Mouse (Mus musculus) midbrain, embryonic 11.5 days (tissue): ENCODE data around the gene Ablim1. TPM values are rescaled to one million over a fixed set of nuclear protein-coding genes. Genes with fewer than 3 reads are reported as not detected.
A peak's percentile ranks its signal among the peaks of the same experiment; 100 is the strongest.

ENCODE experiments used
- ATAC-seq: fragments of 200-750 bp; cut with Nextera tagmentation; 2 replicates; pipeline ENCODE4 v1.8.0; 2017; ENCODE audit warnings: moderate TSS enrichment, moderate library complexity; ENCODE audit not compliant: low FRiP score
- DNase-seq: peaks from one replicate; pipeline ENCODE4 v3.0.0; 2015; ENCODE audit warnings: low spot score; ENCODE audit errors: missing footprints
- H3K27ac ChIP-seq: fragments of 300-500 bp; sonication (generic); 2 replicates; pipeline ENCODE4 v1.5.1; 2014; ENCODE audit warnings: low read depth, low read length
- H3K27me3 ChIP-seq: fragments of 300-500 bp; sonication (generic); 2 replicates; pipeline ENCODE4 v1.6.1; 2014; ENCODE audit warnings: mild to moderate bottlenecking, low read length, moderate library complexity, mixed read lengths; ENCODE audit not compliant: control insufficient read depth, insufficient read depth
- H3K36me3 ChIP-seq: fragments of 300-500 bp; sonication (generic); 2 replicates; pipeline ENCODE4 v1.6.1; 2014; ENCODE audit warnings: mild to moderate bottlenecking, low read length, moderate library complexity, mixed read lengths; ENCODE audit not compliant: control insufficient read depth, insufficient read depth
- H3K4me1 ChIP-seq: fragments of 300-500 bp; sonication (generic); 2 replicates; pipeline ENCODE4 v1.6.1; 2014; ENCODE audit warnings: low read length; ENCODE audit not compliant: control insufficient read depth, insufficient read depth
- H3K4me2 ChIP-seq: fragments of 300-500 bp; sonication (generic); 2 replicates; pipeline ENCODE4 v1.6.1; 2014; ENCODE audit warnings: mild to moderate bottlenecking, moderate library complexity
- H3K4me3 ChIP-seq: fragments of 300-500 bp; sonication (generic); 2 replicates; pipeline ENCODE4 v1.5.1; 2014; ENCODE audit warnings: low read depth, low read length
- H3K9ac ChIP-seq: fragments of 300-500 bp; sonication (generic); 2 replicates; pipeline ENCODE4 v1.6.1; 2014; ENCODE audit warnings: low read length
- H3K9me3 ChIP-seq: fragments of 300-500 bp; sonication (generic); 2 replicates; pipeline ENCODE4 v1.6.1; 2016; ENCODE audit warnings: low read length; ENCODE audit not compliant: control insufficient read depth
- WGBS: fragments of 180-500 bp; shearing (Covaris S2); extraction: QIAGEN DNeasy Blood & Tissue Kit; methylation state at CpG from one replicate; pipeline ENCODE4 v1.1.7; 2014; 5-methylcytosine and 5-hydroxymethylcytosine counted together
- polyA plus RNA-seq: library from polyadenylated mRNA; unstranded; fragments of >200 nt; fragmentation: Nextera tagmentation; extraction: Ambion mirVana; gene quantifications from 2 replicates; pipeline ENCODE4 v1.2.1, GENCODE M21; 2014

The Ablim1 gene
- polyA plus RNA-seq, 1 experiment from 2014 or later = 18.3 TPM

GRCm38 (mm10) chr19:57161978-57162727, 152.6 kb downstream of the Ablim1 start:
- no peak for ATAC-seq
- no peak for DNase-seq

DNA sequence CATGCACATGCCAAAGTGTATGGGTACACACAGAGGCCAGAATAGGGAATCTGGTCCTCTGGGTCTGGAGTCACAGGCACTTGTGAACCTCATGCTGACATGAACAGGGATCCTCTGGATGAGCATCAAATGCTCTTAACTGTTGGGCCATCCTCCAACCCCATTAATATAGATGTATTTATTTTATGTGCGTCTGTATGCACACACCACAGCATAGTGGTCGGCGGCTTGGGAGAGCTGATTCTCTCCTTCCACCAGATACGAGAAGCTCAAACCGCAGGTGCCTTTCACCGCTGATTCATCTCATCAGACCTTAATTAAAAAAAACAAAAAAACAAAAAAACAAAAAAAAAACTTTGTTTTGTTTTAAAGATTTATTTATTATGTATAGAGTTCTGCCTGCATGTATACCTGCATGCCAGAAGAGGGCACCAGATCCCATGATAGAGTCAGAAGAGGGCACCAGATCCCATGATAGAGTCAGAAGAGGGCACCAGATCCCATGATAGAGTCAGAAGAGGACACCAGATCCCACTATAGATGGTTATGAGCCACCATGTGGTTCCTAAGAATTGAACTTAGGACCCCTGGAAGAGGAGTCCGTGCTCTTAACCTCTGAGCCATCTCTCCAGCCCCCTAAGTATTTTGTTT, 153.6 kb downstream of the Ablim1 start:
- Histone ChIP-seq H3K9me3 (no peaks in the 10 kb centered on the region), H3K9ac (no peak overlapping the region), H3K4me2 (no peak overlapping the region), H3K27ac (no peak overlapping the region), H3K4me3 (no peak overlapping the region), H3K36me3 (no peaks in the 10 kb centered on the region), H3K4me1 (no peaks in the 10 kb centered on the region), H3K27me3 (no peaks in the 10 kb centered on the region)
- ATAC-seq = no peak
- WGBS = 70% methylated on average over 7 of the region's 7 CpGs
- peak; percentile 81 for DNase-seq

More at GRCm38 (mm10) chr19:57161978-57162727, 152.6 kb downstream of the Ablim1 start:
- H3K4me2 ChIP-seq = no peak overlapping the region
- H3K4me3 ChIP-seq = no peak overlapping the region
- H3K36me3 ChIP-seq = no peaks in the 10 kb centered on the region
- H3K27me3 ChIP-seq = no peaks in the 10 kb centered on the region
- 85% methylated on average over 11 of the region's 11 CpGs for WGBS
- no peak overlapping the region for H3K27ac ChIP-seq
- H3K9me3 ChIP-seq = no peaks in the 10 kb centered on the region
- no peaks in the 10 kb centered on the region for H3K4me1 ChIP-seq
- H3K9ac ChIP-seq = no peak overlapping the region

- H3K9me3 ChIP-seq = no peaks in the 10 kb centered on the region
- WGBS = 86% methylated on average over 20 of the region's 20 CpGs
- DNase-seq (no peak), ATAC-seq (no peak)
- no peaks in the 10 kb centered on the region for H3K27me3 ChIP-seq
- no peaks in the 10 kb centered on the region for H3K4me1 ChIP-seq
- H3K9ac ChIP-seq = no peak overlapping the region
- no peak overlapping the region for H3K4me2 ChIP-seq
- no peaks in the 10 kb centered on the region for H3K36me3 ChIP-seq
- no peak overlapping the region for H3K27ac ChIP-seq
- H3K4me3 ChIP-seq = no peak overlapping the region
Measured at GRCm38 (mm10) chr19:57157731-57158343, 156.9 kb downstream of the Ablim1 start.

- 87% methylated on average over 14 of the region's 14 CpGs for WGBS
- DNase-seq (no peak), ATAC-seq (no peak)
- H3K4me2 ChIP-seq = no peak overlapping the region
- H3K4me1 ChIP-seq = no peaks in the 10 kb centered on the region
- H3K27ac ChIP-seq = no peak overlapping the region
- H3K36me3 ChIP-seq = no peaks in the 10 kb centered on the region
- no peaks in the 10 kb centered on the region for H3K9me3 ChIP-seq
- no peak overlapping the region for H3K9ac ChIP-seq
- no peaks in the 10 kb centered on the region for H3K27me3 ChIP-seq
- H3K4me3 ChIP-seq = no peak overlapping the region
Measured at GRCm38 (mm10) chr19:57155121-57155884, 159.4 kb downstream of the Ablim1 start.

DNA sequence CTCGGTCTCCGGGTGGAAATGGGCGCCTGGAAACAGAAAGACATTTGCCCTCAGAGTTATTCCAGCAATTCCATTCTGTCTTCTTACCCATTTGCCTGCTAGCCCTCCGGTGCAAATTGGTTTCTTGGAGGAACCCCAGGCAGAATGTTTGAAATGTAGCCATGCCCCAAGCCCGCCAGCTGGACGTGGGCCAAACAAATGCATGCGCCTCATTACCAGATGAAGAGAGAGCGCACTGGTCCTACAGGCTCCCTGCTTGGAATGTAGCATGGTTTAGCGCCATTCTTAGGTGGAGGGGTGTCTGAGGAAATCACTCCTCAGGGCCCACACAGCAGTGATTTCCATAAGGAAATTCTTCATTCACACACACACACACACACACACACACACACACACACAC, 162.4 kb downstream of the Ablim1 start:
- Histone ChIP-seq H3K9me3 (no peaks in the 10 kb centered on the region), H3K27ac (no peak overlapping the region), H3K4me2 (no peak overlapping the region), H3K36me3 (no peaks in the 10 kb centered on the region), H3K27me3 (no peaks in the 10 kb centered on the region), H3K4me3 (no peak overlapping the region), H3K4me1 (no peaks in the 10 kb centered on the region), H3K9ac (no peak overlapping the region)
- ATAC-seq (no peak), DNase-seq (no peak)
- 68% methylated on average over 9 of the region's 9 CpGs for WGBS

- H3K4me1 ChIP-seq = no peaks in the 10 kb centered on the region
- no peaks in the 10 kb centered on the region for H3K36me3 ChIP-seq
- H3K27ac ChIP-seq = no peak overlapping the region
- H3K4me3 ChIP-seq = no peak overlapping the region
- no peak for ATAC-seq
- no peak overlapping the region for H3K9ac ChIP-seq
- no peaks in the 10 kb centered on the region for H3K27me3 ChIP-seq
- no peak overlapping the region for H3K4me2 ChIP-seq
- H3K9me3 ChIP-seq = no peaks in the 10 kb centered on the region
- no peak for DNase-seq
- 84% methylated on average over 9 of the region's 9 CpGs for WGBS
Measured at GRCm38 (mm10) chr19:57151504-57151903, 163.2 kb downstream of the Ablim1 start.

DNA sequence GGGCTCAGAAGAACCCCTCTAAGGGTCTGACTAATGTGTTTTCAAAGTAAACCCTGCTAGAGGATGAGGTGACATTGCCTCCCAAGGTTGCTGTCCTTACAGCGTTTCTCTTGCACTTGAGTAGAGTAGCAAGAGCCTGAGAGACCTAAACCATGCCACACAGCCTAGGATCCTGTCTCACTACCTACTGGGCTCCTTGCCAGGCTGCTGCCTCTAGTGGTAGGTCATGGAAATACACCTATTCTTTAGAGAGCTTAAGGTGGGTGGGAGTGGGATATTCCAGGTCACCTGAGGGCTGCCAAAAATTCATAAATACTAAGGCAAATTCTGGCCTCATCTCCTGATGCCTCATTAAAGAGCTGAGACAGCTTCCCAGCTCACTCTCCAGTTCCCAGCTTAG, 164.4 kb downstream of the Ablim1 start:
- 63% methylated on average over 1 of the region's 1 CpGs for whole genome bisulfite sequencing
- no peaks in the 10 kb centered on the region for H3K27me3 ChIP-seq
- no peak overlapping the region for H3K4me2 ChIP-seq
- H3K27ac ChIP-seq = no peak overlapping the region
- no peak overlapping the region for H3K4me3 ChIP-seq
- no peaks in the 10 kb centered on the region for H3K9me3 ChIP-seq
- ATAC-seq (no peak), DNase-seq (no peak)
- H3K4me1 ChIP-seq = no peaks in the 10 kb centered on the region
- H3K36me3 ChIP-seq = no peaks in the 10 kb centered on the region
- no peak overlapping the region for H3K9ac ChIP-seq

GRCm38 (mm10) chr19:57147746-57148145, 167.0 kb downstream of the Ablim1 start:
- Histone ChIP-seq H3K4me2 (no peak overlapping the region), H3K9ac (no peak overlapping the region), H3K27ac (no peak overlapping the region), H3K4me3 (no peak overlapping the region), H3K27me3 (no peaks in the 10 kb centered on the region), H3K36me3 (no peaks in the 10 kb centered on the region), H3K4me1 (no peaks in the 10 kb centered on the region), H3K9me3 (no peaks in the 10 kb centered on the region)
- 44% methylated on average over 6 of the region's 6 CpGs for WGBS
- ATAC-seq (no peak), DNase-seq (no peak)
